Mouse (Mus musculus) limb, embryonic 15.5 days (tissue): Measurements from ENCODE around the gene Sowaha. TPM values are rescaled to one million over a fixed set of nuclear protein-coding genes. Genes with fewer than 3 reads are reported as not detected.

Experiments used
- ATAC-seq: fragments of 200-750 bp; cut with Nextera tagmentation; 2 replicates; pipeline ENCODE4 v1.8.0; 2017; ENCODE audit warnings: low read depth, moderate TSS enrichment; ENCODE audit not compliant: insufficient number of reproducible peaks, low FRiP score, low TSS enrichment
- H3K27ac ChIP-seq: fragments of 300-500 bp; sonication (generic); 2 replicates; pipeline ENCODE4 v1.5.1; 2015; ENCODE audit warnings: moderate library complexity, mild to moderate bottlenecking, inconsistent platforms
- H3K27me3 ChIP-seq: fragments of 300-500 bp; sonication (generic); 2 replicates; pipeline ENCODE4 v1.6.1; 2015; ENCODE audit warnings: inconsistent platforms
- H3K36me3 ChIP-seq: fragments of 300-500 bp; sonication (generic); 2 replicates; pipeline ENCODE4 v1.6.1; 2015; ENCODE audit warnings: inconsistent platforms
- H3K4me1 ChIP-seq: fragments of 300-500 bp; sonication (generic); 2 replicates; pipeline ENCODE4 v1.6.1; 2015; ENCODE audit warnings: inconsistent platforms
- H3K4me2 ChIP-seq: fragments of 300-500 bp; sonication (generic); 2 replicates; pipeline ENCODE4 v1.6.1; 2015; ENCODE audit warnings: mild to moderate bottlenecking, inconsistent platforms
- H3K4me3 ChIP-seq: fragments of 300-500 bp; sonication (generic); 2 replicates; pipeline ENCODE4 v1.5.1; 2015; ENCODE audit warnings: mild to moderate bottlenecking, inconsistent platforms
- H3K9ac ChIP-seq: fragments of 300-500 bp; sonication (generic); 2 replicates; pipeline ENCODE4 v1.6.1; 2015; ENCODE audit warnings: inconsistent platforms
- H3K9me3 ChIP-seq: fragments of 300-500 bp; sonication (generic); 2 replicates; pipeline ENCODE4 v1.6.1; 2016; ENCODE audit warnings: inconsistent platforms
- WGBS: fragments of 180-500 bp; shearing (Covaris S2); methylation state at CpG from one replicate; pipeline ENCODE4 v1.1.7; 2015; 5-methylcytosine and 5-hydroxymethylcytosine counted together
- polyA plus RNA-seq: library from polyadenylated mRNA; unstranded; fragments of >200 nt; fragmentation: Nextera tagmentation; extraction: Ambion mirVana; gene quantifications from 2 replicates; pipeline ENCODE4 v1.2.1, GENCODE M21; 2015

The Sowaha gene
- polyA plus RNA-seq, 1 experiment from 2014 or later: 0.28 TPM

DNA sequence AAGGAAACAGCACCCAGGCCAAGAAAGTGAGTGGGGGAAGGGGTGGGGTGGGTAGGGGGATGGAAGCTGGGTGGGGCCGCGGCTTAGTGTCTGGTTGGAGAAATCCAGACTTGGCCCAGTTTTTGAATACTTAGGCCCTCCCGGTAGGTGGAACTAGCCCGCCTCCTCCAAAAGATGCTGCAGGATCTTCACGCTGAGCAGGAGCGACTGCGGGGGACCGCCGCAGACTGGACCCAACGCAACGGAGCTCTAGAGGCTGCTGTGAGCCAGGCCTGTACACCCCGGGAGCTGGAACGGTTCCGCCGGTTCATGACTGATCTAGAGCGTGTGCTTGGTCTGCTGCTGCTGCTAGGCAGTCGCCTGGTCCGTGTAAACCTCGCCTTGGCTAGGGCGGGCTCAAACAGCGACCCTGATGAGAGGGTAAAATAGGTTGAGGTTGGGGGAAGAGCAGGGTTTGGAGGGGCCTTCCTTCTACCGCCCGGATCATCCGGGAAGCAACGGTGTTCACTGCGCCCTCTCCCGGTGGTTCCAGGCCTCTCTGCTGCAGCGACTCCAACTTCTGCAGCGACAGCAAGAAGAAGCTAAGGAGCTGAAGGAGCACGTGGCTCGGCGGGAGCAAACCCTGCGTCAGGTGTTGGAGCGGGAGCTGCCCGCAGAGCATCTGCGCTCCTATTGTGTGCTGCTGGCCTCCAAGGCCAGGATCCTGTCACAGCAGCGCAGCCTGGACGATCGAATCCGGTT is 13.7 kb downstream of the Sowaha start:
- WGBS: 8% methylated on average over 40 of the region's 40 CpGs
- H3K9ac ChIP-seq: no peak overlapping the region
- H3K27ac ChIP-seq: no peak overlapping the region
- ATAC-seq: no peak; the same call in 1 of the 2 replicates
- H3K4me2 ChIP-seq: peak overlapping the region; percentile 53
- peak overlapping the region; percentile 32 for H3K4me3 ChIP-seq
- H3K27me3 ChIP-seq: peaks cover 66% of the 10 kb centered on the region
- peaks cover 39% of the 10 kb centered on the region for H3K4me1 ChIP-seq
- no peaks in the 10 kb centered on the region for H3K36me3 ChIP-seq
- no peaks in the 10 kb centered on the region for H3K9me3 ChIP-seq

DNA sequence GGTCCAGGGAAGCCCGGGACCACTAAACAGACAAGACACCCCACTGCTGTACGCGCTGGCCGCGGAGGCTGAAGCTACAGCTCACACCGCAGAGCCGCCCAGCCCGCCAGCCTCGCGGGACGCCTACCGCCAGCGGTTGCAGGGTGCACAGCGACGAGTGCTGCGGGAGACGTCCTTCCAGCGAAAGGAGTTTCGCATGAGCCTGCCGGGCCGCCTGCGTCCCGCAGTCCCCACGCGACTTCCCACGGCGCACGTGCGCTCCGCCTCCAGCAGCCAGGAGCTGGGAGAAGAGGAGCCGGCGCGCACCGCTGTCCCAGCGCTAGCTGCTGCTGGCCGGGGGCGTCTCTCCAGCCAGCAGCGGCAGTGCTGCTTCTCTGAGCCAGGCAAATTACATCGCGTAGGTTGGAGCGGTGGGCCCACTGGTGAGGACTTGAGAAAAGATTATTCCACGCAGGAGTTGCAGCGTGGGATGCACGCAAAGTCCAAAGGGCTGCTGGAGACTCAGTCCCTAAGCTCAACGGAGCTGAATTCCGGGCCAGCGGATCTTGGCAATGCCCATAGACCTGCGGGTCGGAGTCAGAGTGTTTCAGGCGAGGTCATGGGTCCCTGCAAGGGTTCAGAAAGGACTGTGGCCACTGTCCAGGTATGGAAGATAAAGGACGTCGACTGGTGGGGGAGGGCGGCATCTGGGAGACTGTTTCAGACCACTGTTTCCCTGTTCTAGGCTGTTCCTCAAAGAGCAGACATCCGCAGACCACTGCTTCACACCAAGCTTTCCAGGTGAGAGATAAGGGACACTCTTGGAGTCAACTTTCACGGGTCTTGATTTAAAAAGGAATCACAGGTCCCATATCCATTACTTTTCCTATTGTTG is 16.3 kb downstream of the Sowaha start:
- ATAC-seq: no peak
- Histone ChIP-seq H3K9me3 (no peaks in the 10 kb centered on the region), H3K4me2 (peak overlapping the region; percentile 85), H3K9ac (0 out of 2 replicates have a peak overlapping the region, but pooled peaks have one; percentile 2), H3K4me1 (peaks cover 24% of the 10 kb centered on the region), H3K27ac (no peak overlapping the region), H3K36me3 (no peaks in the 10 kb centered on the region), H3K27me3 (peaks cover 58% of the 10 kb centered on the region), H3K4me3 (peak overlapping the region; percentile 39)
- WGBS: 9% methylated on average over 55 of the region's 55 CpGs

DNA sequence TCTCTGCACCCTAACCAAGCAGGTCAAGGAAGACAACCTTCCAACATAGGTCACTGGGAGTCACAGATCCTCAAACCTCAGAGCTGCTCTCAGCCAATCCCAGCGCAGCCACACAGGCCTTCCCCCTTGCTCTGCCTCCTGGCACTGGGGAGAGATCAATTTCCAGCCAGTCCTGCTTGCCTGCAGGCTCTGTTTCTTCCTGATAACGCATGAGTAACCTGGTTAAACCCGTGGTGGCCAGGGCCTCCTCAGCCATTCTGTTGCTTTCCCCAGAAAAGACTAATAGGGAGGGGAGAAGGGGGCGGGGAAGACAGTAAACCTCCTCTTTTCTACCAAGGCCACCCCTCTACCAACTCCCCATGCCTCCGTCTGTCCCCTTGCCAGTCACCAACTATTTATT is 18.3 kb downstream of the Sowaha start:
- Histone ChIP-seq H3K4me2 (no peak overlapping the region), H3K9me3 (no peaks in the 10 kb centered on the region), H3K27me3 (peaks cover 66% of the 10 kb centered on the region), H3K4me1 (peaks cover 28% of the 10 kb centered on the region), H3K36me3 (no peaks in the 10 kb centered on the region), H3K4me3 (no peak overlapping the region), H3K27ac (no peak overlapping the region), H3K9ac (no peak overlapping the region)
- WGBS: 28% methylated on average over 5 of the region's 5 CpGs
- ATAC-seq: no peak

DNA sequence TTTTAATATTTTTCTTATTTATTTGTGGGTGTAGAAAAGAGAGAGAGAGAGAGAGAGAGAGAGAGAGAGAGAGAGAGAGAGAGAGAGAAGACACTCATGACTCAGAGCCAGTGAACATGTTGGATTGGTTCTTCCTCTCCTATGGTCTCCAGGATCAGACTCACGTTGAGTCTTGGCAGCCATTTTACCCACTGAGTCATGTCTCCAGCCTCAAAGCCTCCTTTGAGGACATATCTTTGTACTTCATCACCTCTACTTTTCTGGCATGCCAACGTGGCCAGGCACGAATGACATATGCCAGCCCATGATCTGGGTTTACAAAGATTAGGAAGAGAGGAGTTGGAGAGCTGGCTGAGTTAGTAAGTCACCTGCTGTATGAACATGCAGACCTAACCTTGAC is 19.9 kb downstream of the Sowaha start:
- H3K4me3 ChIP-seq: no peak overlapping the region
- H3K27me3 ChIP-seq: peaks cover 51% of the 10 kb centered on the region
- H3K36me3 ChIP-seq: no peaks in the 10 kb centered on the region
- ATAC-seq: no peak
- no peak overlapping the region for H3K27ac ChIP-seq
- no peak overlapping the region for H3K9ac ChIP-seq
- H3K4me1 ChIP-seq: peaks cover 19% of the 10 kb centered on the region
- WGBS: 80% methylated on average over 3 of the region's 3 CpGs
- no peak overlapping the region for H3K4me2 ChIP-seq
- H3K9me3 ChIP-seq: no peaks in the 10 kb centered on the region

DNA sequence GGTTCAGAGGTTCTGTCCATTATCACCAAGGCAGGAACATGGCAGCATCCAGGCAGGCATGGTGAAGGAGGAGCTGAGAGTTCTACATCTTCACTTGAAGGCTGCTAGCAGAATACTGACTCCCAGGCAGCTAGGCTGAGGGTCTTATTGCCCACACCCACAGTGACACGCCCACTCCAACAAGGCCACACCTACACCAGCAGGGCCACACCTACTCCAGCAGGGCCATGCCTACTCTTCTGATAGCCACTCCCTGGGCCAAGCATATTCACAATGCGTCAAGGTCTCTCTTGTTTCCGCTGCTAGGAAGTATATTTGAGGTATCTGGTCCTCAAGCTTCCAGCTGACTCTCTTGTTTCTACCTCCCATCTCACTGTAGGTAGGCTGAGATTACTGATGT is 21.1 kb downstream of the Sowaha start:
- Histone ChIP-seq H3K27me3 (peaks cover 39% of the 10 kb centered on the region), H3K4me1 (peaks cover 18% of the 10 kb centered on the region), H3K9me3 (no peaks in the 10 kb centered on the region), H3K36me3 (no peaks in the 10 kb centered on the region), H3K4me2 (no peak overlapping the region), H3K9ac (no peak overlapping the region), H3K27ac (no peak overlapping the region), H3K4me3 (no peak overlapping the region)
- WGBS: 58% methylated on average over 3 of the region's 3 CpGs
- ATAC-seq: no peak

DNA sequence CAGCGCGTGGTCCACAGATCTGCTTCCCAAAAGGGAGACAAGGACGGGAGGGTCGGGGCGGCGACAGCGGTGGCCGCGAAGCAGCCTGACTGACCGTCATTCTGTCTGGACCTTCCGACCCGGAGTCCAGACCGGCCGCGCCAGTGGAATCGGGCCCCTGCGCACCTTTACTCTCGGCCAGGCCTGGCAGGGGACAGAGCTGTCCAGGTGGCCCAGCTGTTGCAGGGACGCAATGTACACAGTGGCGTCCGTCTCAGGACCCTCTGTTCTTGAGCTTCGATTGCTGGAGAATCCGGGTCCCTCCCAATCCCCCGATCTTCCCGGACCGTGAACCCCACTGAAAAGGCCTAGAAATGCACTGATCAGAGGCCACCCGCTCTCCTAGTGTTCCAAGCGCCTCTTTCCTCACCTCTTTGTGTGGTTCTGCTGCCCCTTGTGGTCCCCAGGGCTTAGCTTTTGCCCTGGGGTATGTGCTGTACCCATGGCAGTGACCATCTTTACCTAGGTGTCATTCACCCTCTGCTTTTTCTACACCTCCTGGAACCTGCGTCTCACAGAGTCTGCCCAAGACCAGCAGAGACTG is 22.6 kb downstream of the Sowaha start:
- H3K9ac ChIP-seq: peak overlapping the region; percentile 42
- peaks cover 7% of the 10 kb centered on the region for H3K4me1 ChIP-seq
- peaks cover 23% of the 10 kb centered on the region for H3K27me3 ChIP-seq
- H3K4me2 ChIP-seq: peak overlapping the region; percentile 85
- peak overlapping the region; percentile 58 for H3K4me3 ChIP-seq
- ATAC-seq: peak; percentile 31; the same call in 1 of the 2 replicates
- WGBS: 8% methylated on average over 29 of the region's 29 CpGs
- no peaks in the 10 kb centered on the region for H3K9me3 ChIP-seq
- H3K27ac ChIP-seq: peak overlapping the region; percentile 47; the same call in 1 of the 2 replicates
- H3K36me3 ChIP-seq: no peaks in the 10 kb centered on the region

DNA sequence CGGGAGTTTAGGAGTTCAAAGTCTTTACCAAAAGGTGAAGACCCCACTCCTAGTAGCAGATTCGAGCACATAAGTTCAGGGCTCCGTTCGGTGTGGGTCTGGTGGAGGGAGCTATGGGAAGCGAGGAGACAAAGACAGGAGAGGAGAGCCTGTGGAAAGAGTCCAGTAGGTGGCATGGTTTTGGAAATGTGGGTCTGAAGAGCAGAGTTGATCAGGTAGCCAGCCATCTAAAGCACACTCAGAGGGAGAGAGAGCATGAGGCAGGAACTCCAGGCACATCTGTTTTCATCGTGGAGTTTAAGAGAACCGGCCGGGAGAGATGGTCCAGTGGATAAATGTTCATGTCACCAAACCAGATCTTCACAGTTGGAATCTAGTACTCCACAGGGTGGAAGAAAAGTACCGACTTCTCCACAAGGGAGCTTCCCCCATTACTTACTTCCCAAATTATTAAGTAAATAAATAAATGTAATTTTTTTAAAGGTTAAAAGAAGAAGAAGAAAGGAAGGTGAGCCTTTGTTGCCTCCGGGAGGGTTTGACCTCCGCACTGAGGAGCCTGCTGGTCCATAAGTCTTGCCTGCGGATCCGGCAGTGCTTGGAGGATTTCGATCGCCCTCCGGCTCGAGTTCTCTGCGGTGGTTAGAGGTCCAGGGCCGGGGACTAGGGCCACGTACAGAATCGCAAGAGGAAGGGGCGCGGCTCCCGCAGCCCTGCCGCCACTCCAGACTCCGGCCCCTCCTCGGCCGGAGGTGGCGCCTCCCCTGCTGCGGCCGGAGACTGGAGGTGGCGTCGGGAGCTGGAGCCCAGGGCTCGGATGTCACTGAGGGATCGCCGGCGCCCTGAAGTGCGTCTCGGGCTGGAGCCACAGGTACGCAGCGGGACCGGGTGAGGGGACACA is 23.4 kb downstream of the Sowaha start, which contains the start of the genes Gm10447 and Shroom1:
Gene Gm10447 (minus strand): TSS at position 637 of the 898 bp plus-strand sequence.
Gene Shroom1 (plus strand): TSS at position 732 of the 898 bp plus-strand sequence.
- ATAC-seq: peak; percentile 76
- Histone ChIP-seq H3K27me3 (peaks cover 16% of the 10 kb centered on the region), H3K4me2 (peak within 1 kb of the TSS; percentile 85), H3K9me3 (no peaks in the 10 kb centered on the region), H3K9ac (peak within 1 kb of the TSS; percentile 42), H3K36me3 (no peaks in the 10 kb centered on the region), H3K27ac (peak within 1 kb of the TSS; percentile 47), H3K4me1 (peaks cover 7% of the 10 kb centered on the region), H3K4me3 (peak within 1 kb of the TSS; percentile 58)
- 2% methylated on average over 32 of the region's 42 CpGs for WGBS

DNA sequence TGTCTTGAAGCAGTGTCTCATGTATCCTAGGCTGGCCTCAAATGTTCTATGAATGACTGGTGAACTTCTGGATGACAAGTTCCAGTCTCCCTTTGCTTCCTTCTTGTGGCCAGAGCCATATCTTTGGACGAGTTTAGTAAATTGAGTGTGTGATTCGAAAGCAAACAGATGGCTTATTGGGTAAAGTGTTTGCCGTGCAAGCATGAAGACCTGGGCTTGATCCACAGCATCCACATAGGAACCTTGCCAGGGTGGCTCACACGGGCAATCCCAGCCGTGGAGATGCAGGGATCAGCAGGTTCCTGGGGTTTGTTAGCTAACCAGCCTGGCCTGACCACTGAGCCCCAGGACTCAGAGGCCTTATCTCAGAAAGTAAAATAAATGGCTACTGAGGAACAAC is 27.0 kb downstream of the Sowaha start:
- H3K4me1 ChIP-seq: peaks cover 7% of the 10 kb centered on the region
- no peak for ATAC-seq
- WGBS: 86% methylated on average over 5 of the region's 5 CpGs
- H3K36me3 ChIP-seq: no peaks in the 10 kb centered on the region
- peaks cover 8% of the 10 kb centered on the region; the same call in 1 of the 2 replicates for H3K27me3 ChIP-seq
- no peak overlapping the region for H3K4me2 ChIP-seq
- H3K27ac ChIP-seq: no peak overlapping the region
- H3K4me3 ChIP-seq: no peak overlapping the region
- no peak overlapping the region for H3K9ac ChIP-seq
- H3K9me3 ChIP-seq: no peaks in the 10 kb centered on the region

DNA sequence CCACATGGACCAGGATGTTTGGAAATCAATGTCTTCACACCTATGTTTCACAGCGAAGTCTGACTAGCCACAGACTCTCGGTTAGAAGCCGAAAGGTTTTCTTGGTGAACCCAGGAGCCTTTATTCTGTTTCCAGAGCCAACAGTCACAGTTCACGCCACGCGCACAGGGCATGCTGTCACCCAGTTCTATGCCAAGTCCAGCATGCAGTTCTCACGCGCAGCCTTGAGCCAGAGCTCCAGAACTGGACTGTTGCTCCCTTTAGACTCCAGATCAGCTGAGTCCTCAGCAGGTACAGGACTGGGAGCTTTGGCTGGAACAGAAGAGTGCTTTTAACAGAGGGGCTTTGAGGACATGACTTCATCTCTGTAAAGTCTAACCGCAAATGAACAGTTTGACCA is 27.7 kb downstream of the Sowaha start:
- H3K27me3 ChIP-seq: 0 out of 2 replicates have a peak, but pooled peaks cover 1% of the 10 kb centered on the region
- H3K4me2 ChIP-seq: no peak overlapping the region
- H3K4me3 ChIP-seq: no peak overlapping the region
- peaks cover 5% of the 10 kb centered on the region for H3K4me1 ChIP-seq
- no peak for ATAC-seq
- no peak overlapping the region for H3K27ac ChIP-seq
- WGBS: 96% methylated on average over 9 of the region's 9 CpGs
- H3K9me3 ChIP-seq: no peaks in the 10 kb centered on the region
- no peaks in the 10 kb centered on the region for H3K36me3 ChIP-seq
- H3K9ac ChIP-seq: no peak overlapping the region

DNA sequence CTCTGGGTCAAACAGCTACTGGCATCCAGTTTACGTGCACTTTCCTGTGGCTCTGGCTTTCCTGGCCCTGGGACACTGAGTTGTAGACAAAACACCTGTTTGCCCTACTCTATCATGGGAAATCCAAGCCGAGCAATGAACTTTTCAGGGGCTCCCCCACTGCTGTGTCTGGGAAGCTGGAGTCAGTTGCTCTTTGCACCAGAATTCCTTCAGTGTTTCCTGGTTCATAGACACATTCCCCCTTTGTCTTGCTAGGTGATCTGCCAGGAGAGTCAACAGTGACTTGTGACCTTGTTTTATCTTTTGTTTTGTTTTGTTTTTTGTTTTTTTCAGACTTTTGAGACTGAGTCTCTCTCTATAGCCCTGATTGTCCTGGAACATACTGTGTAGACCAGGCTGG is 28.7 kb downstream of the Sowaha start:
- no peaks in the 10 kb centered on the region for H3K9me3 ChIP-seq
- H3K4me3 ChIP-seq: no peak overlapping the region
- WGBS: 47% methylated on average over 2 of the region's 2 CpGs
- no peaks in the 10 kb centered on the region for H3K36me3 ChIP-seq
- no peak overlapping the region for H3K27ac ChIP-seq
- H3K9ac ChIP-seq: no peak overlapping the region
- no peak overlapping the region for H3K4me2 ChIP-seq
- H3K4me1 ChIP-seq: no peaks in the 10 kb centered on the region
- ATAC-seq: no peak
- no peaks in the 10 kb centered on the region for H3K27me3 ChIP-seq
